In genomic region chrX:96712907-96713774, GRCm38 (mm10) we compare ENCODE assay signal across 8 mouse cellular contexts. TPM values are rescaled to one million over a fixed set of nuclear protein-coding genes. Genes with fewer than 3 reads are reported as not detected.
A peak's percentile ranks its signal among the peaks of the same experiment; 100 is the strongest.
DNase-seq lines count a peak whose midpoint lies in the region; ATAC-seq and TF ChIP-seq lines count a peak whose summit lies in the region.

Gpr165 (plus strand) TSS chrX:96713441.

- 0 out of 2 replicates have a peak within 1 kb of the TSS, but pooled peaks have one; percentile 19 for H3K27ac ChIP-seq in forebrain, embryonic 15.5 days (replicated peaks)
- H3K27ac ChIP-seq in heart, postnatal 0 days (ENCODE audit: low read depth): no peak within 1 kb of the TSS

- no peaks in the 10 kb centered on the region for H3K36me3 ChIP-seq in forebrain, embryonic 15.5 days
- H3K36me3 ChIP-seq in heart, postnatal 0 days (replicated peaks; ENCODE audit: control insufficient read depth, insufficient read depth, low read length): no peaks in the 10 kb centered on the region

- TF ChIP-seq CTCF in heart, postnatal 0 days (IDR thresholded peaks at IDR 0.05; ENCODE audit: low read depth): no peak

- H3K4me3 ChIP-seq in forebrain, embryonic 15.5 days: peak within 1 kb of the TSS; percentile 45
- H3K4me3 ChIP-seq in heart, postnatal 0 days (ENCODE audit: low read depth, low read length): peak within 1 kb of the TSS; percentile 35

- TF ChIP-seq EP300 in heart, postnatal 0 days (IDR thresholded peaks at IDR 0.05; ENCODE audit: low read depth): no peak

- DNase-seq in Muller cell, postnatal 12 days (ENCODE audit: inconsistent ontology term): peak; percentile 73
- peak; percentile 10 to 18 for DNase-seq in cerebellum, adult 18-20 months
- DNase-seq in heart, postnatal 0 days (ENCODE audit: low spot score): peak; percentile 8
- peak; percentile 55 for DNase-seq in layer of hippocampus, adult 9-11 months
- DNase-seq in right cerebral cortex, postnatal 14 days: peak; percentile 66
- DNase-seq in spleen, postnatal 4 days (ENCODE audit: low spot score in 2 of 2): no peak

- peak within 1 kb of the TSS; percentile 45 for H3K9ac ChIP-seq in forebrain, embryonic 15.5 days (replicated peaks)
- no peak within 1 kb of the TSS for H3K9ac ChIP-seq in heart, postnatal 0 days (replicated peaks; ENCODE audit: low read depth, low read length)

- no peaks in the 10 kb centered on the region for H3K9me3 ChIP-seq in forebrain, embryonic 15.5 days
- no peaks in the 10 kb centered on the region for H3K9me3 ChIP-seq in heart, postnatal 0 days (replicated peaks; ENCODE audit: control insufficient read depth, low read length)

- peak; percentile 99 for ATAC-seq in forebrain, embryonic 15.5 days (replicated peaks)
- peak; percentile 79 for ATAC-seq in heart, postnatal 0 days (ENCODE audit: insufficient read depth, low read depth)
- peak; percentile 65 for ATAC-seq in megakaryocyte progenitor cell, adult 5-6 weeks (replicated peaks; ENCODE audit: poor library complexity)

- WGBS in forebrain, embryonic 15.5 days: 19% methylated on average over 16 of the region's 16 CpGs
- WGBS in heart, postnatal 0 days: 22% methylated on average over 16 of the region's 16 CpGs

- no peaks in the 10 kb centered on the region for H3K4me1 ChIP-seq in forebrain, embryonic 15.5 days
- no peaks in the 10 kb centered on the region for H3K4me1 ChIP-seq in heart, postnatal 0 days (ENCODE audit: control insufficient read depth, insufficient read depth)

- H3K27me3 ChIP-seq in forebrain, embryonic 15.5 days: no peaks in the 10 kb centered on the region
- no peaks in the 10 kb centered on the region for H3K27me3 ChIP-seq in heart, postnatal 0 days (ENCODE audit: control insufficient read depth, insufficient read depth, low read length)

- H3K4me2 ChIP-seq in forebrain, embryonic 15.5 days (replicated peaks): peak within 1 kb of the TSS; percentile 52
- peak within 1 kb of the TSS; percentile 60 for H3K4me2 ChIP-seq in heart, postnatal 0 days (ENCODE audit: low read depth, low read length)

RNA-seq across cellular contexts. Expression of gene Gpr165, which starts in this region (rescaled TPM):
- polyA plus RNA-seq in forebrain, embryonic 15.5 days (2015; fragmentation: Nextera tagmentation; extraction: Ambion mirVana): 4.4 and 4.5 TPM in 2 replicates
- 0.62 and 1.3 TPM in 2 replicates for total RNA-seq in heart, postnatal 0 days (2014; rRNA removed; ENCODE audit: low replicate concordance)
- polyA plus RNA-seq in heart, postnatal 0 days (2015; fragmentation: Nextera tagmentation; extraction: Ambion mirVana): not detected in 2 replicates
- total RNA-seq in megakaryocyte progenitor cell, adult 5-6 weeks (2015): not detected in 2 replicates
- total RNA-seq in megakaryocyte progenitor cell, adult 5-6 weeks (2017): not detected in 2 replicates

Comparison
In these comparisons a context has a peak if more than half of its experiments do, and no peak if none do; other contexts are left out.
1. Peak in ATAC-seq in megakaryocyte progenitor cell, adult 5-6 weeks; RNA of the gene not detected or under 1 TPM.
2. DNase-seq: peak in Muller cell, postnatal 12 days (single experiment), cerebellum, adult 18-20 months (2 of 2), heart, postnatal 0 days (single experiment), layer of hippocampus, adult 9-11 months (single experiment) and right cerebral cortex, postnatal 14 days (single experiment); none in spleen, postnatal 4 days (0 of 2).
3. Peak in every context shown above with its lines, with median percentiles within 50 percentile points of each other: ATAC-seq.